Mouse (Mus musculus): ENCODE data around the gene Rtkn.

Rtkn gene

GRCm38 (mm10) chr6:83134951-83135513 lies at the start of gene Rtkn:
Gene Rtkn (plus strand): TSS chr6:83135463.
- DNase-seq: no peak

- no peak for DNase-seq
These were observed 48.9 kb upstream of the Rtkn start, which contains the start of gene Lbx2 for GRCm38 (mm10) chr6:83086121-83087035. Gene Lbx2 (plus strand): TSS chr6:83086367.

- DNase-seq: no peak
These were observed 47.9 kb upstream of the Rtkn start for GRCm38 (mm10) chr6:83087205-83087925.

DNA sequence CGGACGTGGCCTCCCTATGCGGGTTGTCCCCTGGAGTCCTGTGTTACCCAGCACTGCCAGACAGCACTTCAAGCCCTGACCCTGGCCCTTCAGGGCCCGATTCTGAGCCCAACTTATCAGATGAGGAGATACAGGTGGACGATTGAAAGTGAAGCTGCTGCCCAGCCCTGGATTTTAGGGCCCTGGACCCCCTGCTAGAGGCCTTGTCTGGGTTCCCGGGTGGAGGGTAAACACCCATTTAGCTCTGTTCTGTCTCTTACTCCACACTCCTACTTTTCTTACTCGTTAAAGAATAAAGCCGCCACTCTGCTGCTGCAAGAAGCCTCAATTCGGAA lies 47.4 kb upstream of the Rtkn start:
- DNase-seq: no peak

DNA sequence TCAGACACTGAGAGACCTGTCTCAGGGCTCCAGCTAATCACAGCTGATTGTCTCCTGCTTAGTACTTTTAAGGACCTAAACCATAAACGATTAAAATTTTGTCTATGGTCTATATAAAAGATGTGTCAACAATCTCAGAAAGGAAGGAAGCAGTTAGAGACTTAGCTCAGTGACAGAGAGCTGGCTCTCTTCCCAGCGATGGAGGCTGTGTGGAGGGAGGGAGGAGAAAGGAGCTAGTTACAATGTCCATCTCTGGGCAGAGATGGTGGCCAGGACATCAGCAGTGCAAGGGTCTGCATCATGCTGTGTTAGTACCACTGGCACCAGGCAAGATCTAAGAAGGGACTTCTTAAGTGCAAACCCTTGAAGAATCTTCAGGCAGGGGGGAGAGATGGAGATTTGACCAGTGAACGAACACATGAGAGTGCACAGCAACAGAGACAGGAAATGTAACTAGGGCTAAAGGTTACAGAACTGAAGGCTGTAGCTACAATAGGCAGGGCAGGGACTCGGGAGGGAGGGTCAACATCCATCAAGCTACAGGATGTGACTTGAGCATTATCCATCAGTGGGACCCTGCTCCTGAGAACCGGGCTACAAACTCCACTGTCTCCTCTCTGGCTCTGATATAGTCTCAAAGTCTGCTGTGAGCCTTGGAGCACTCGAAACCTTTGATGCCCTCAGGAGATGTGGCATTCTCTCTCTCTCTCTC lies 42.7 kb upstream of the Rtkn start:
- DNase-seq: no peak

- no peak for DNase-seq
These were observed 39.3 kb upstream of the Rtkn start for GRCm38 (mm10) chr6:83095968-83096367.

- DNase-seq: no peak
These were observed 36.9 kb upstream of the Rtkn start for GRCm38 (mm10) chr6:83098411-83098810.

DNA sequence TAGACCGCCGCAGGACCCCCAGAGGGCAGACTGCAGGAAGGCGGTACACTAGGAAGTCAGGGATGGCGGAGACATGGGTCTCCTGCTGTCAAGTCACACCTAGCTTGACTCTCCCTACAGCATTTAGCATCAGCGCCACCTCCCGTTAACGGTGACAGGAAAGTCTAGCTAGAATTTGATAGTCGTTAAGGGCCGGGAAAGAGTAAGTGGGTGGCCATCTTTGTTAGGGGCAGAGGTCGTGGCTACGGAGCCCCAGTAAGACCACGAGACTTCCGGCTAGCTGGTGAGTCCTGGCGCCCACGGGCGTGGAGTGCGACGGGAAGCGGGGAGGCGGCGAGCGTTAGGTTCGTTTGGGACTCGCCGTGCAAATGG lies 34.0 kb upstream of the Rtkn start, which contains the start of the genes Ccdc142 and Gm42688:
Ccdc142 (plus strand) TSS at position 286 of the 372 bp plus-strand sequence.
Gm42688 (plus strand) TSS at position 302 of the 372 bp plus-strand sequence.
- peak; percentile 90 to 94 for DNase-seq

- peak; percentile 41 to 59 for DNase-seq
These were observed 33.3 kb upstream of the Rtkn start for GRCm38 (mm10) chr6:83101688-83102556.

DNA sequence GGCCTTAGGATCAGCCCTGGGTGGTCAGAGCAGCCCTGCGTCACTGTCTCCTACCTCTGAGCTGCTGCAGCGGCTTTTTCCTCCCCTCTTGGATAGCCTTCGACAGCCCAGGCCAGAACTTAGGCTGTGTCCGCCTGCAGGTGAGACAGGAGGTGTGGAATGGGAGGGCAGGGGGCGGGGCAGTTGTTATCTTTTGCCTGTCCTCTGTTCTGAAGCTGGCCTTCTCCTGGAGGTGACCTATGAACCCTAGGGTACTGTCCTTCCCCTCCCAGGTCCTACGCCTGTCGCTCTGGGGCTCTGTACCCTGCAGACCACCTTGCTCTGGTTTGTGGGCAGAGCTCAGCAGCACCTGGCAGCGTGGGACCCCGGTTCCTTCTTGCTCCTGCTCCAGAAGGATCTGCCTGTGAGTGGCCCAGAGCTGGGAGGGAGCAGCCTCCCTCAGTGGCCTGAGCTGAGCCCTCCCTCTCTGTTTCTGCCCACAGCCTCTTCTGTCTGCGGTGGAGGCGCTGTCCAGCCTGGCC lies 32.1 kb upstream of the Rtkn start:
- no peak for DNase-seq

DNA sequence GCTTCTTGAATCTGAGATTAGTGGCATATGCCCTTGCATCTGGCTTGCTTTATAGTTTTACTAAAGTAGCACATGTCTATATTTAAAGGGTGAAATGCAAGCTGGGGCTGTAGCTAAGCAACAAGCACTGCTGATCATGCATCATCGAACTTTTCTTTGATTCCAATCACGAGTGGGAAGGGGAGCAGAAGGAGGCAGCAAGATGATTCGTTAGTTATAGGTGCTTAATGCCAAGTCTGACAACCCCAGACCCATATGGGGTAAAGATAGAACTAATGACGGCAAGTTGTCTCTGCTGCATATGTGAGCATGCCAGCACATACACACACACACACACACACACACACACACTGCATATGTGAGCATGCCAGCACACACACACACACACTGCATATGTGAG lies 31.1 kb upstream of the Rtkn start:
- DNase-seq: no peak

GRCm38 (mm10) chr6:83107566-83108400 lies 27.5 kb upstream of the Rtkn start:
- DNase-seq: peak; percentile 66 to 75

DNA sequence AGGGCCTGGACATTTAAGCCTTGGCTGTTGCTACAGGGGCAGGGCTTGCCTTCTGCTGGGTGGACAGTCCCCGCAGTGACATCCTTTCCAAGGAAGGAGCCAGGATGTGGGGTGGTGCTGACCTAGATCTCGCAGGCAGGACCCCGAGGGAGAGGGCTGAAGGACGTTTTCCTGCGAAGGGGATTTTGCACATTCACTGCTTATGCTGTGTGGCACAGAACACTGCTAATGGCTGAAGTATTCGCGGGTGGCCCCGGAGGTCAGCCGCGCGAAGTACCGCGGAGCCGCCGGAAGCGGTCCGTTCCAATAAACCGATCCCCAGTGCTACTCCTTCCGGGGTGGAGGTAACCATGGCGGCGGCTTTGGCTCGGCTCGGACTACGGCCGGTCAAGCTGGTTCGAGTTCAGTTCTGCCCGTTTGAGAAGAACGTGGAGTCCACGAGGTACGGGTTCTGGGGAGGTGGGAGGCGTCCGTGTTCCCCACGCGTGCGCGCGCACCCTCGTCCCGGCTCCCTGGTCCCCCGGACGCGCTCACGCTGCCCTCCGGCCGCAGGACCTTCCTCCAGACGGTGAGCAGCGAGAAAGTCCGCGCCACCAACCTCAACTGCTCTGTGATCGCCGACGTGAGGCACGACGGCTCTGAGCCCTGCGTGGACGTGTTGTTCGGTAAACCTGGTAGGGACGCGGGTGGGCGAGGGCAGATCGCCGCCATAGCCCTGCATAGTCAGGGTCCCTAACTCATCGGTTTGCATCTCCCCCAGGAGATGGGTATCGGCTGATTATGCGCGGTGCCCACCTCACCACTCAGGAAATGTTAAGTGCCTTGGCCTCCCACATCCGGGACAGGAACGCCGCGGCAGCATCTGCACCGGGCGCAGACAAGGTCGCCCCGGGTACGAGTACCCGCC lies 26.2 kb upstream of the Rtkn start, which contains the start of gene Mrpl53:
Mrpl53 (plus strand) TSS at position 279 of the 907 bp plus-strand sequence.
- DNase-seq: peak; percentile 84 to 86

DNA sequence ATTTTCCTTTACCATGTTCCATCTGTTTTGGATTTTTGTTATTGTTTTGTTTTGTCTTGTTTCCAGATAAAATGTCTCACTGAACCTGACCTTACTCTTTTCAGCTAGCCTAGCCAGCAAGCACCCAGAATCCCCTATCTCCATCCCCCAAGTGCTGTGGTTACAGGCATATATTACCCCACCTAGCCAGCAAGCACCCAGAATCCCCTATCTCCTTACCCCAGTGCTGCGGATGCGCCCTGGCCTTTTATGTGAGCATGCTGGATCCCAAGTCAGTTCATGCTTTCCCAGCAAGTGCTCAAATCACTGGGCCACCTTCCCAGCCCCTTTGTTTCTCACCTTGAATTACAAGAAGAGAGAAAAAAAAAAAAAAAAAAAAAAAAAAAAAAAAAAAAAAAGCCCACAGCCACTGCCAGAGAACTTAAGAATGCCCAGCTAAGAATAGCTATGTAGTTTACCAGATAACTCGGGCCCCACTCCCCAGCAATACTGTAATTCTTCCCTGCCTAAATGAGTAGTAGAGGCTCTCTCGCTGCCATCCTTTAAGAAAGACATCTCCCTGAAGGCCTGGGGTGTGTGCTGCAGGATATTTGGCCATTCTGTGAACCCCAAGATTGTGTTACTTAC lies 23.6 kb upstream of the Rtkn start:
- DNase-seq: no peak

DNA sequence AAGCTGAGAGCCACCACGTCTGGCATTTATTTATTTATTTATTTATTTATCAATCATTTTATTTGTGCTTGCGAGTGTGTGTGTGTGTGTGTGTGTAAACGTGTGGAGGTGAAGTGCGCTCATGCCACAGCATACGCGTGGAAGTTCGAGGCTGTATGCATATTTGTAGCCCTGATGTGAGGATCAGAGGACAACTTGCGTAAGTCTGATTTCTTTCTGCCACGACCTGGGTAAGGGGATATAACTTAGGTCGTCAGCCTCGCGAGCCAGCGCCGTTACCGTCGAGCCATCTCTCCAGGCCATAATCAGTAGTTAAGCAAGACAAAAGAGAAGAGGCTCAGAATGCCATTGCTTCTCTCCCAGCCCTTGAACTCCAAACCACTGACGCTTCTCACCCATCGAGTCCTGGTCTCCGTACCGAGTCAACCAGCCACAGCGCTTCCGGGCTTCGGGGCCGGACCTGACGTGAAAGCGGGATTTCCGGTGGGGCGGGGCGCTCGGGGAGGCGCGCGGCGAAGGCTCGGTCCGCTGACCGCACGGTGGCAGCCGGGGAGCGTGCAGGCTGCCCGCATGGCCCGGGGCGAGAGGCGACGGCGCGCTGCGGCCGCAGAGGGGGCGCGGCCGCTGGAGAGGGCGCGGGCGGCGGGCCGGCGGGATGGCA lies 20.1 kb upstream of the Rtkn start, which contains the start of gene Mogs:
Mogs (plus strand) TSS at position 486 of the 661 bp plus-strand sequence.
- DNase-seq: peak; percentile 88 to 94

DNA sequence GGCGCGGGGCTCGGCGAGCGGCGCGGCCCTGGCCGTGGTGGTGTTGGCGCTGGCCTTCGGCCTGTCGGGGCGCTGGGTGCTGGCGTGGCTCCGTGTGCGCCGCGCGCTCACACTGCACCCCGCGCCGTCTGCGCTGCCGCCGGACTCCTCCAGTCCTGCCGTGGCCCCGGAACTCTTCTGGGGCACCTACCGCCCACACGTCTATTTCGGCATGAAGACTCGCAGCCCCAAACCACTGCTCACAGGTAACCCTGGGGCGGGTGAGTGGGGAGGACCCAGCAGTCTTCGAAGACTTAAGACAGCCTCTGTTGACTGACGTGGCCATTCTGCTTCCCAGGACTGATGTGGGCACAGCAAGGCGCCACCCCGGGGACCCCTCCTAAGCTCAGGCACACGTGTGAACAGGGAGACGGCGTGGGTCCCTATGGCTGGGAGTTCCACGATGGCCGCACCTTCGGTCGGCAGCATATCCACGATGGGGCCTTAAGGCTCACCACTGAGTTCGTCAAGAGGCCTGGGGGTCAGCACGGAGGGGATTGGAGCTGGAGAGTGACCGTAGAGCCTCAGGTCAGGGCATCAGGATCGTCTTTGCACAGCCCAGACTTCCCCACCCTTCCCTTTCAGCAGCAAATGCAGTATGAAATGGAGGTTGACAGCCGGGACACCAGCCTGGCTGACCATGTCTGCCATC lies 19.4 kb upstream of the Rtkn start:
- DNase-seq: peak in 1 of 2 experiments; percentile 32

GRCm38 (mm10) chr6:83116373-83117164 lies 18.7 kb upstream of the Rtkn start:
- DNase-seq: no peak

Measured in cerebellum, postnatal 36 days (tissue).